Mouse (Mus musculus): ENCODE results near the gene Psmd14.

Gene Psmd14

DNA sequence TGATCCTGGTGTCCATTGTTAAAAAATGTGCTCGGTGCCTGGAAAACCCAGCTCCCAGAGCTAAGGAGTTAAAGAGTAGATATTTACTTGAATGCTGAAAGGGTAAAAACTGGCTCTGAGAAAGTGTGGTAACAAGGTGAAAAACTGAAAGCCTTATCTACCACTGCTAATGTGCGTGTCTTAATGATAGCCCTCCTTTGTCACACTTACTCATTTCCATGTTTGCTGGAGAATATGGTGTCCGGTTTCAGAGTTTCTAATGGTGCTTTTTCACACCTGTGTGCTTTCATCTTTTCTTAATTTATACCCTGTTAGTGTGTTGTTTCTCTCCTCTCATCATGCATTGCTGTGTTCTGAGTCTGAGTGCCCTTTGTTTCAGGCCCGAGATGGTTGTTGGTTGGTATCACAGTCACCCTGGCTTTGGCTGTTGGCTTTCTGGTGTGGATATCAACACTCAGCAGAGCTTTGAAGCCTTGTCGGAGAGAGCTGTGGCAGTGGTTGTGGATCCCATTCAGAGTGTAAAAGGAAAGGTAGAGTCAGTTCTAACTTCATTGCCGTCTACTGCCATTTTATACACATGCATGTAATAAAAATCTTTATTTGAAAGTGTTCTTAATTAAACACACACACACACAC, 53.1 kb downstream of the Psmd14 start:
- no peak for DNase-seq

DNA sequence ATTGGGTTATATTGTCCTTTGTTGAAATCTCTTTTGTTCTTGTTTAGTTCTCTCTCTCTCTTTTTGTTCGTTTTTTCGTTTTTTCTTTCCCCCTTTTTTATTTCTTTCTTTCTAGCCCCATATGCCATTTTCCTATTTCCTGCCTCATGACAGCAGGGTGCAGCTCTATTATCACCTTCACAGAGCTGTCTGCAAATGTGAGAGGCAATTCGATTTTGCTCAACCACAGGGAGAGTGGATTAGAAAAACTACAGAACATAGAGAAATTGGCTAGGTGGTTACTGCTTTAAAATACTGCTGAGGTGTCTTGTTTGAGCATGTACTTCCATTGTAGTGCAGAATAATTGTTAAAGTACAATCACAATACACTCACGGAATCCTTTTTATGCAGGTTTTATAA, 54.0 kb downstream of the Psmd14 start:
- DNase-seq, result no peak

- DNase-seq, result no peak
These were observed 69.3 kb downstream of the Psmd14 start for GRCm38 (mm10) chr2:61780794-61781193.

DNA sequence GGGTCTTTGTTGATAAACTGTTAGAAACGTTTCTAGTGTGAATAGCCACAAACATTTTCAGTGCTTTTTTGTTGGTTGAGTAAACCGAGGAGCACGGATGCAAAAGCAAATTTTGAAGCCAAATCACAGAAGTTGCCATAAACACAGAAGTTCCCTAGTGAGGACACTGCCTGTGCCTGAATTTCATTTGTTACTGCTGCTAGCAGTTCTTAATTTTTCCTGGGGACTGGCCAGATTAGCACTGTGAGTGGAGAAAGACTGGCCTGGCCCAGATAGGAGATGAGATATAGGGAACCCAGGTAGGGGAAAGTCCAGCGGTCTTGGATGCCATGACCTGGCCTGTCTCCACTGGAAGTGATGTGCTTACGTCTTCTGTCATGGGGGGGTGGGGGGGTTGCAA, 83.5 kb downstream of the Psmd14 start:
- no peak for DNase-seq

DNA sequence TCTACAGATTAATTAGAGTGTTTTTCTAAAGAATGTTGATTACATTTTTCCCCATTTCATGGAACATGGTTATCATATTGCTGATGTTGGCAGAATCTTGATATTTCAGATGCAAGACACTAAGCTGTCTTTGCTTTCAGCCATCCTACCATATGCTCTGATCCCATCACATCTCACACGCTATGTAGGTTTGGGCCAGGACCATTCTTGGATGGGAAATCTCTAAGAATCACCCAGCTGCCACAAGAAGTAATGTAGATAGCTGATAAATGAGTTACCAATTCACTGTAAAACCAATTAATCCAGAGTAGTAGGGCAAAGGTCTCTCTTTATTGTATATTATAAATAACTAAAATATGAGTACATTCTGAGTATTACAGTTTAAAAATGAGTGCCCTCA, 86.6 kb downstream of the Psmd14 start:
- DNase-seq, result no peak

DNA sequence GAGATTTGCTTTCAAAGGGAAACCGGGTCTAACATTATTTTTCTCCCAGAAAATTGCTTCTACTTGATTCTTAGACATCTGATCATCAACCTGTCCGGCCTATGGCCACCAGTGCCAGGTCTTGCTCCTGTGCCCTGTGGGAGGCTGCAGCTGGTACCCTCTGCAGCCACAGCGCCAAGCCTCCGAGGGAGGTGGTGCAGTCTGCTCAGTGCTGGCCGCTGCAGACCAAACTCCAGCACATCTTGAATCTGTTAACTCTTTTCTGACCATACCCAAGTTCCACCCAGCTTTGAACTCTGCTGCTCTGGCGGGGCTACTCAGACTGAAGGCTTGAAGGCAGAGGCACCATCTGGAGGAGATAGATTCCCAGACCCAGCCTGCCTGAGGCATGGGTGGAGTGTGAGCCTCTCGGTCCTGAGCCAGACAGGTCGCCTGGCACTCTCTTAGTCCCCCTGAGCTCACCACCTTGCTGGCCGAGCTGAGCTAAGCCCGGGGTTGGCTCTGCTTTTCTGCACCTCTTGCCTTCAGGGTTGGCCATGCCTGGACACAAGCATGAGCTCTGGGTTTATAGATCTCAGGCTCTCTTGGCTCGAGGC, 91.3 kb downstream of the Psmd14 start, which contains the start of gene Tbr1:
TSS of gene Tbr1 (plus strand) at position 275 of the 596 bp plus-strand sequence.
- DNase-seq, result peak; percentile 10

DNA sequence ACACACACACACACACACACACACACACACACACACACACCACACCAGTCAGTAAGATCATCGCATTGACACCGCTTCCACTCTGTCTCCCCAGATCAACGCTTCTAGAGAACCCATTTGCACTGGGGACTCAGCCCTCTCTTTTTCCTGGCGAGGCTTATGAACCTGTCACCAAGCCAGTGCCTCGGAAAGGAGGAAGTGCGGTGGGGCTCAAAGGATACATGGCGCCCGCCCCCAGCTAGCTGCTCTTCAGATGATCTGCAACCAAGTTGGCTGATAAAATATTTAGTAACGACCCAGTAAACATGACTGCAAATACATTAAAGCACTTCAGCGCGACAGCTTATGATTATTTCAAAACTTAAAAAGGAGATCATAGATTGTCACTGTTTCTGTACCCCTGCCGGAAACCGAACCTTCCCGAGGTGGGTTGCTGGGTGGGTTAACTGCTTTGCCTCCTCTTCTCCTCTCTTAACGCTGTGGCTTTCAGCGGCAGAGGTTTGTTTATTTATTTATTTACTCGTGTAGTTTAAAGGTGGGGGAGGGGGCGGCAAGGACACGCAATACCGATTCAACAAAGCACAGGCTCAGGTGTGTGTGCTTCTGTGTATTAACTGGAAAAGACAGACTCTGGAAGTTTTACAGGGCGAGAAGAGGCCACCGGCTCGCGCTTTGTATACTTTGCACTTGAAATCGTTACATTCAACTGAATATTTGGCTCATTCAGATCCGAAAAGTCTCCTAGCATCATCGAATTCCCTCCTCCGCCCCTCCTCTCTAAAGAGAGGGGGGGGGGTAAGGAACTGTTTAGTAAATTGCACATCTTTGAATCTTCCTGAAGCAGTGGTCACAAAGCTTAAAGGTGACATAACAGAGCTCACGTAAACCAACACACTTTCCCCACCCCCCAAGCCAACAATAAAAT, 92.2 kb downstream of the Psmd14 start:
- DNase-seq, result no peak

DNA sequence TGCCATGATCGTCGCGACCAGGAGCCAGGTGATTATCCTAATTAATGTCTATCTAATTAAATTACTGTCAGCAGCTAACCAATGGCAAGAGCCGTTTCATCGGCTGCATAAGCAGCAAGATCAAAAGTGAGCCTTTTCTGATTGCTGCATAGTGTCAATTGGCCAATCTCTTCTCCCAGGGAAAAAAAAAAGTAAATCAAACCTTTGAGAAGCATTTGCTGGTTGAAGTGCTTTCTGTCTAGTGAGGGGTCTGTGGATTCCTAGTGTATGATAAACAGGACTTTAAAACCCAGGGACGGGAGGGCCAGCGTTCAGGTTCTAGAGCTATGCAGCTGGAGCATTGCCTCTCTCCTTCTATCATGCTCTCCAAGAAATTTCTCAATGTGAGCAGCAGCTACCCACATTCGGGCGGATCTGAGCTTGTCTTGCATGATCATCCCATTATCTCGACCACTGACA, 92.9 kb downstream of the Psmd14 start:
- no peak for DNase-seq

DNA sequence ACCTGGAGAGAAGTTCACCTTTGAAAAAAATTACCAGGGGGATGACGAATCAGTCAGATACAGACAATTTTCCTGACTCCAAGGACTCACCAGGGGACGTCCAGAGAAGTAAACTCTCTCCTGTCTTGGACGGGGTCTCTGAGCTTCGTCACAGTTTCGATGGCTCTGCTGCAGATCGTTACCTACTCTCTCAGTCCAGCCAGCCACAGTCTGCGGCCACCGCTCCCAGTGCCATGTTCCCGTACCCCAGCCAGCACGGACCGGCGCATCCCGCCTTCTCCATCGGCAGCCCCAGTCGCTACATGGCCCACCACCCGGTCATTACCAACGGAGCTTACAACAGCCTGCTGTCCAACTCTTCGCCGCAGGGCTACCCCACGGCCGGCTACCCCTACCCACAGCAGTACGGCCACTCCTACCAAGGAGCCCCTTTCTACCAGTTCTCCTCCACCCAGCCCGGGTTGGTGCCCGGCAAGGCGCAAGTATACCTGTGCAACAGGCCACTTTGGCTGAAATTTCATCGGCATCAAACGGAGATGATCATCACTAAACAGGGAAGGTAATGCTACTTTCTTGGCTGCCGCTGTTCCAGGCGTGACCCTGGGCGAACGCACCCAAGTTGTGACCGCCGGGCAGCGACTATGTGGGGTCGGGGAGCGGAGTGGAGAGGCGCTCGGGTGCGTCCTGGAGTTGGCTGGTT, 93.5 kb downstream of the Psmd14 start:
- DNase-seq, result no peak

GRCm38 (mm10) chr2:61805541-61806345, 94.2 kb downstream of the Psmd14 start:
- DNase-seq, result no peak

GRCm38 (mm10) chr2:61806346-61806825, 94.9 kb downstream of the Psmd14 start:
- no peak for DNase-seq

- peak; percentile 15 for DNase-seq
These were observed 95.7 kb downstream of the Psmd14 start for GRCm38 (mm10) chr2:61807151-61807550.

GRCm38 (mm10) chr2:61807781-61808180, 96.3 kb downstream of the Psmd14 start:
- DNase-seq, result no peak

DNA sequence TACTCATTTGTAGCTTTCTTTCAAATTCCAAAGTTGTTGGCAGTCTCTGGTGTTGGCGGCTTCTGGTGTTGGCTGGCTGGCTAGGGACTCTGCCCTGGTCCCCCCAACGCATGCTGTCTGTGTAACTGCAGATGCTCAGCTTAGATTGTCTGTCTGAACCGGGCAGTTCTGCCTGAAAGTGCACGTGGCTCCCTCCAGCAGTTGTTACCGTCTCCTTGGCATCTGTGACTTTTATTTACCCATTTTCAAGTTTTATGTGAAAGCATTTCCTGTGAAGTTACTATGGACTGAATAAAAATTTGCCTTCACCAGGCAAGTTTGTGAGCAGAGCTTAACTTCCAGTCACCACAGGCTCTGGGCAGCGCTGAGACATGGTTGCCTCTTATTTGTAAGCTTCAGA, 97.3 kb downstream of the Psmd14 start:
- no peak for DNase-seq

DNA sequence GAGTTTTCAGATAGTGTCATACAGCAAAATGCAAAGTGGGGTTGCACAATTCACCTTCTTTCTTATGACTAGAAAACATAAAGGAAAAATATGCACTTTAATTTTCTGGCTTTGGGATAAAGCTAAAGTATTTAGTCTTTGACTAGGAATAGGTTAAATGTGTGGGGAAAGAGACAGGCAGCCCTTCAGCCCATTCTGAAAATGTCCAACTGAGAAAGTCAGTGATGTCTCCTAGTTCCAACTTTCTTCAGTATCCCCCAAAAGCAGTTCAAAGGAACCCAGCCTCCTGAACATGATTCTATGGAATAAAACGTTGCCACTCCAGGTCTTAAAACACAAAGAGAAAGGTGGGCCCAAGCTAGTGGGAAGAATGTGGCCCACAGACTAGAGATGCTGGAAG, 97.9 kb downstream of the Psmd14 start:
- DNase-seq, result no peak

GRCm38 (mm10) chr2:61810751-61811150, 99.3 kb downstream of the Psmd14 start:
- no peak for DNase-seq

- DNase-seq, result no peak
These were observed 99.6 kb downstream of the Psmd14 start for GRCm38 (mm10) chr2:61811163-61811506.

DNA sequence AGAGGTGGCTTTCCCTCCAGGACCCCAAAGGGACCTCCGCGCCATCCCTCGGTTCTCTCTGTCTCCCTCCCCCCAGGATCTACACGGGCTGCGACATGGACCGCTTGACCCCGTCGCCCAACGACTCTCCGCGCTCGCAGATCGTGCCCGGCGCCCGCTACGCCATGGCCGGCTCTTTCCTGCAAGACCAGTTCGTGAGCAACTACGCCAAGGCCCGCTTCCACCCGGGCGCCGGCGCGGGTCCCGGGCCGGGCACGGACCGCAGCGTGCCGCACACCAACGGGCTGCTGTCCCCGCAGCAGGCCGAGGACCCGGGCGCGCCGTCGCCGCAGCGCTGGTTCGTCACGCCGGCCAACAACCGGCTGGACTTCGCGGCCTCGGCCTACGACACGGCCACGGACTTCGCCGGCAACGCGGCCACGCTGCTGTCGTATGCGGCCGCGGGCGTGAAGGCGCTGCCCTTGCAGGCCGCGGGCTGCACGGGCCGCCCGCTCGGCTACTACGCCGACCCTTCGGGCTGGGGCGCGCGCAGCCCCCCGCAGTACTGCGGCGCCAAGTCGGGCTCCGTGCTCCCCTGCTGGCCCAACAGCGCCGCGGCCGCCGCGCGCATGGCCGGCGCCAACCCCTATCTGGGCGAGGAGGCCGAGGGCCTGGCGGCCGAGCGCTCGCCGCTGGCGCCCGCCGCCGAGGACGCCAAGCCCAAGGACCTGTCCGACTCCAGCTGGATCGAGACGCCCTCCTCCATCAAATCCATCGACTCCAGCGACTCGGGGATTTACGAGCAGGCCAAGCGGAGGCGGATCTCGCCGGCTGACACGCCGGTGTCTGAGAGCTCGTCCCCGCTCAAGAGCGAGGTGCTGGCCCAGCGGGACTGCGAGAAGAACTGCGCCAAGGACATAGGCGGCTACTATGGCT, 100.3 kb downstream of the Psmd14 start:
- peak; percentile 25 for DNase-seq

DNA sequence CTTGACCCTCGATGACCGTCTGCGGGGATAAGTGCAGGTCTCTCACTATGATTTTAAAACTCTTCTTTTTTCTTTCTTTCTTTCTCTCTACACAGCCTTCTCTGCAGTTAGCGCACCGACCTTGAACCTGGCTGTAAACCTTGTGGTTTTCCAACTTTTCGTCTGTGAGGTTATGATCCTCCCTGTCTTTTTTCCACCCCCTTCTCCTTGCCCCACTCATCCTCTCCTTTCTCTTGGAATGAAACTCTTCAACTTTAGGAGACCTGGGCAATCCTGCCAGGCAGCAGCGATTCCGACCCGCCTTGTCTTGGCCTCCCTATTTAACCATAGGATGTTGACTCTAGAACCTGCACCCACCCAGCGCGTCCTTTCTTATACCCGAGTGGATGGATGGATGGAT, 101.0 kb downstream of the Psmd14 start:
- no peak for DNase-seq

DNA sequence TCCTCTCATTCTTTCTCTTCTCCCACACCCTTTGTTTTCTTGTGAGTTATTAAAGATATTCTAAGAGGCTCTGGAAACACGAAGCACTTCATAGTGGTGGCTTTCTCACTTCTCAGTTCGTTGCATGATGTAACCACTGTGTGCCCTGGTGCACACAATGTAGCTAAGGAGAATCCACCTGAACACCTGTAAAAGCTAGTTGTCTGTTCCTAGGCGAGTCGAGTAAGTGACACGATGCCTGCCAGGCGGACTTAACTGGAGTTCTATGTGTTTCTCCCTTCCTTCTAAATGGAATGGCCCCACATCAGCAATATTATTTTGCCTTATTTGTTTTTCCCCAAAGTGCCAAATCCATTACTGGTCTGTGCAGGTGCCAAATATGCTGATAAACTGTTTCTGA, 101.6 kb downstream of the Psmd14 start:
- DNase-seq, result no peak

DNA sequence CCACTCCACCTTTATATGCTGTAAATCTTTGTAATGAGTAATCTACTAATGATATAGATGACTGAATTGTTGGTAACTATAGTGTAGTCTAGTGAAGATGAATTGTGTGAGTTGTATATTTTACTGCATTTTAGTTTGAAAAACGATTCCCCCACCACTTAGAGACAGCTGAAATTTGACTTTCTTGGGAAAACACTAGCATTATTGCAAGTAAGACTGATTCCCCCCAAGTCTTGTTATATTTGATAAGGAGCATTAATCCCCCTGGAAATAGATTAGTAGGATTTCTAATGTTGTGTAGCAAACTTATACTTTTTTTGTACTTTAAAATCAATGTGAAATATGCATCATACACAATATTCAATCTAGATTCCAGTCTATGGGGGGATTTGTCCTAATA, 102.0 kb downstream of the Psmd14 start:
- no peak for DNase-seq

Measured in liver (tissue).